Comparison of ENCODE assay signal across 16 mouse cellular contexts in genomic region chr10:102042513-102042912, GRCm38 (mm10).
DNase-seq lines count a peak whose midpoint lies in the region; ATAC-seq and TF ChIP-seq lines count a peak whose summit lies in the region.
"Had no signal": no experiment of that assay in that cellular context is flagged by ENCODE, and none has a peak within 500 bp of the region (broad histone marks: within the 10 kb centered on the region; RNA-seq: fewer than 3 reads in every experiment).

No protein-coding gene starts in this region.

- POLR2A ChIA-PET in Patski (lab: Charles Lee) = no interaction called here

- H3K36me3 ChIP-seq in forebrain, embryonic 14.5 days (ENCODE audit: control insufficient read depth, insufficient read depth, low read length) = no peaks in the 10 kb centered on the region
- no peaks in the 10 kb centered on the region for H3K36me3 ChIP-seq in forebrain, embryonic 12.5 days (replicated peaks)
- no peaks in the 10 kb centered on the region for H3K36me3 ChIP-seq in hindbrain, embryonic 15.5 days
- H3K36me3 ChIP-seq: liver, embryonic 12.5 days had no signal

- no peak for ATAC-seq in forebrain, embryonic 14.5 days
- ATAC-seq in forebrain, embryonic 12.5 days (ENCODE audit: low FRiP score) = no peak
- peak; percentile 88 for ATAC-seq in Patski
- peak; percentile 69 for ATAC-seq in hindbrain, embryonic 15.5 days (ENCODE audit: low FRiP score, low read depth)
- ATAC-seq: forebrain, postnatal 0 days; intestine, postnatal 0 days; liver, embryonic 12.5 days had no signal

- no peak overlapping the region for H3K27ac ChIP-seq in forebrain, embryonic 14.5 days (ENCODE audit: low read depth, low read length)
- H3K27ac ChIP-seq in forebrain, embryonic 12.5 days = no peak overlapping the region
- H3K27ac ChIP-seq in hindbrain, embryonic 15.5 days (replicated peaks) = no peak overlapping the region
- H3K27ac ChIP-seq: kidney, postnatal 0 days; liver, embryonic 12.5 days had no signal

- in situ Hi-C loops in Patski (cut with MboI; ENCODE audit: low pct_unique_long_range_greater_than_20kb) = no loop called here

- H3K9me3 ChIP-seq in forebrain, embryonic 14.5 days (replicated peaks; ENCODE audit: control insufficient read depth, low read length) = no peaks in the 10 kb centered on the region
- no peaks in the 10 kb centered on the region for H3K9me3 ChIP-seq in forebrain, embryonic 12.5 days
- H3K9me3 ChIP-seq in hindbrain, embryonic 15.5 days = no peaks in the 10 kb centered on the region
- H3K9me3 ChIP-seq: liver, embryonic 12.5 days had no signal

- H3K4me1 ChIP-seq in forebrain, embryonic 14.5 days (ENCODE audit: control insufficient read depth, insufficient read depth, low read length) = no peaks in the 10 kb centered on the region
- no peaks in the 10 kb centered on the region; the same call in 1 of the 2 replicates for H3K4me1 ChIP-seq in forebrain, embryonic 12.5 days
- H3K4me1 ChIP-seq in hindbrain, embryonic 15.5 days (replicated peaks) = no peaks in the 10 kb centered on the region
- H3K4me1 ChIP-seq: liver, embryonic 12.5 days had no signal

- H3K4me3 ChIP-seq in forebrain, embryonic 14.5 days (ENCODE audit: low read depth, low read length) = no peak overlapping the region
- no peak overlapping the region for H3K4me3 ChIP-seq in forebrain, embryonic 12.5 days (replicated peaks)
- H3K4me3 ChIP-seq in hindbrain, embryonic 15.5 days = no peak overlapping the region
- H3K4me3 ChIP-seq: liver, embryonic 12.5 days had no signal

- no peak for TF ChIP-seq CTCF in Patski (IDR thresholded peaks at IDR 0.05)

- peak; percentile 25 for DNase-seq in forebrain, embryonic 14.5 days (ENCODE audit: low spot score)
- DNase-seq in Patski (ENCODE audit: low read depth, low spot score) (peak; percentile 44), liver (no peak)
- DNase-seq in adrenal gland, postnatal 14 days = peak; percentile 29
- no peak for DNase-seq in thymus, postnatal 4 days
- DNase-seq: cerebellum, postnatal 25 days; forebrain, postnatal 0 days; lung, embryonic 14.5 days; lung, postnatal 4 days; right cerebral cortex, adult 18-20 months; thymus, postnatal 25 days had no signal

- no peaks in the 10 kb centered on the region for H3K27me3 ChIP-seq in forebrain, embryonic 14.5 days (replicated peaks; ENCODE audit: control insufficient read depth, insufficient read depth, low read length)
- H3K27me3 ChIP-seq in forebrain, embryonic 12.5 days = no peaks in the 10 kb centered on the region
- no peaks in the 10 kb centered on the region for H3K27me3 ChIP-seq in Patski
- no peaks in the 10 kb centered on the region for H3K27me3 ChIP-seq in hindbrain, embryonic 15.5 days
- H3K27me3 ChIP-seq: liver, embryonic 12.5 days had no signal

- 56% methylated on average over 2 of the region's 2 CpGs for WGBS in forebrain, embryonic 14.5 days
- 74% methylated on average over 2 of the region's 2 CpGs for WGBS in forebrain, embryonic 12.5 days
- WGBS in hindbrain, embryonic 15.5 days = 46% methylated on average over 2 of the region's 2 CpGs

- no peak overlapping the region for H3K4me2 ChIP-seq in forebrain, embryonic 14.5 days (ENCODE audit: low read length)
- no peak overlapping the region for H3K4me2 ChIP-seq in forebrain, embryonic 12.5 days
- no peak overlapping the region for H3K4me2 ChIP-seq in hindbrain, embryonic 15.5 days
- H3K4me2 ChIP-seq: liver, embryonic 12.5 days; lung, embryonic 14.5 days had no signal

- CTCF ChIA-PET in Patski (lab: Charles Lee) = no interaction called here

- H3K9ac ChIP-seq in forebrain, embryonic 14.5 days (ENCODE audit: low read length) = no peak overlapping the region
- no peak overlapping the region for H3K9ac ChIP-seq in forebrain, embryonic 12.5 days
- H3K9ac ChIP-seq in hindbrain, embryonic 15.5 days = no peak overlapping the region
- H3K9ac ChIP-seq: forebrain, postnatal 0 days; liver, embryonic 12.5 days; lung, embryonic 14.5 days had no signal

Comparison
In these comparisons a context has a peak if more than half of its experiments do, and no peak if none do; other contexts are left out.
1. ATAC-seq: peak in Patski (single experiment) and hindbrain, embryonic 15.5 days (single experiment); none in forebrain, embryonic 14.5 days (single experiment) and forebrain, embryonic 12.5 days (single experiment).
2. DNase-seq: peak in forebrain, embryonic 14.5 days (single experiment), Patski (single experiment) and adrenal gland, postnatal 14 days (single experiment); none in thymus, postnatal 4 days (single experiment) and liver (single experiment).